Mouse (Mus musculus): ENCODE measurements around the gene Tmem91.

DNA sequence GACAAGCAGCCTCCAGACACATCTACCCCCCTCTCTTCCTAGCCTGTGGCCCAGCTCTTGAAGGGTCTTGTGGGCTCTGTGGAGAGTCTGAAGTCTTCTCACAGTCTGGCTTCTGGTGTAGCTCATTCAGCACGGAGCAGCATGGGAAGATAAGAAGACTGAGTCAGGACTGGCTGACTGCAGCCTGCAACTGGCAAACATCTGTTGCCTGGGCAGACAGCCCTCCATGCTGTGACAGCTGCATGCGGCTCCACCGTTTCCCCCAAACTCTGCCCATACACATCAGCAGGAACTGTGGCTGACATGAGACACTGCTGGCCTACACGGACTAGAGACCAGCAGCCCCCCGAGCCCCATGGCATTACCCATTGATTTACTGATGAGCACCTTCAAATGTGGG, 50.1 kb downstream of the Tmem91 start:
- TF ChIP-seq CTCF (IDR thresholded peaks at IDR 0.05) (no peak), EP300 (IDR thresholded peaks at IDR 0.05) (no peak)

Data from lung, postnatal 0 days (tissue).